10 mouse cellular contexts compared by ENCODE assay signal in the genomic region with DNA sequence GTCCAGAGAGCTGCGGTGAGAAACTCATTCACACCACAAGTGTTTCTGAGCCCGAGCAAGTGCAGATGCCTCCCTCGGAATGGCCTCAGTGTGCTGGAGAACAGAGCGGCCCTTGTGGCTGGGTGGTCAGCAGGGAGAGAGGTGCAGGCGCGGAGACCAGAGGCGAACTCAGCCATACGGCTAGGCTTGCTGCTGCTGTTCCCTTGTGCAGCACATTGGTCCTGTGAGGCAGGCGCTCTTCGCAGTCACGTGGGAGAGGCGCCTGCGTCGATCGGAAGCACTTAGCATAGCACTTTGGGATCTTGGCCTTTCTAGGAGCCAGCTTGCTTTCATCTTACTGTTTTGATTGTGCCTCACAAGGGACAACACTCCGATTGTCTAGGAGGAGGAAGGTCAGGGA. TPM values are rescaled to one million over a fixed set of nuclear protein-coding genes. Genes with fewer than 3 reads are reported as not detected.
DNase-seq lines count a peak whose midpoint lies in the region; ATAC-seq and TF ChIP-seq lines count a peak whose summit lies in the region.
"Had no signal": no experiment of that assay in that cellular context is flagged by ENCODE, and none has a peak within 500 bp of the region (broad histone marks: within the 10 kb centered on the region; RNA-seq: fewer than 3 reads in every experiment).

No protein-coding gene starts in this region.

- H3K27me3 ChIP-seq in heart, adult 2 months (ENCODE audit: control insufficient read depth, insufficient read depth, low read length) = no peaks in the 10 kb centered on the region
- H3K27me3 ChIP-seq in kidney, postnatal 0 days (ENCODE audit: insufficient read depth, low read length) = no peaks in the 10 kb centered on the region; the same call in 1 of the 2 replicates
- H3K27me3 ChIP-seq in stomach, postnatal 0 days (ENCODE audit: control insufficient read depth, insufficient read depth, low read length) = no peaks in the 10 kb centered on the region

- intact Hi-C loops in heart, adult 2 months (cut with DNase I) = no loop called here
- intact Hi-C loops in heart, postnatal 14 days (cut with DNase I) = no loop called here

- H3K79me2 ChIP-seq in heart, adult 2 months (replicated peaks; ENCODE audit: control insufficient read depth, insufficient read depth, low read length) = no peaks in the 10 kb centered on the region

- H3K4me2 ChIP-seq in kidney, postnatal 0 days (ENCODE audit: low read length) = peak overlapping the region; percentile 15; the same call in 1 of the 2 replicates
- H3K4me2 ChIP-seq in stomach, postnatal 0 days (replicated peaks; ENCODE audit: low read depth) = no peak overlapping the region

- no peak for TF ChIP-seq EP300 in heart, adult 2 months (IDR thresholded peaks at IDR 0.05; ENCODE audit: insufficient read depth, low read depth, low read length)
- TF ChIP-seq EP300 in stomach, postnatal 0 days (optimal IDR thresholded peaks at IDR 0.05) = no peak

- no peaks in the 10 kb centered on the region for H3K9me3 ChIP-seq in kidney, postnatal 0 days (replicated peaks; ENCODE audit: low read length)
- H3K9me3 ChIP-seq in stomach, postnatal 0 days (ENCODE audit: control insufficient read depth, low read length) = no peaks in the 10 kb centered on the region

- no peak overlapping the region for H3K4me3 ChIP-seq in heart, adult 2 months
- H3K4me3 ChIP-seq in kidney, postnatal 0 days (replicated peaks; ENCODE audit: low read depth, low read length) = no peak overlapping the region
- H3K4me3 ChIP-seq in stomach, postnatal 0 days (ENCODE audit: low read depth, low read length) = no peak overlapping the region

- no peak overlapping the region for H3K27ac ChIP-seq in heart, adult 2 months
- no peak overlapping the region for H3K27ac ChIP-seq in kidney, postnatal 0 days
- no peak overlapping the region for H3K27ac ChIP-seq in stomach, postnatal 0 days (replicated peaks)
- H3K27ac ChIP-seq: macrophage had no signal

- peak; percentile 25 to 28 for DNase-seq in heart, adult 2 months
- DNase-seq in heart, postnatal 14 days = no peak
- DNase-seq in right cerebral cortex, adult 18-20 months = peak; percentile 29
- DNase-seq in right cerebral cortex, postnatal 14 days = no peak
- DNase-seq in kidney, postnatal 0 days (ENCODE audit: low spot score) = no peak
- DNase-seq in stomach, postnatal 0 days (ENCODE audit: low spot score) = no peak
- no peak for DNase-seq in thymus, postnatal 14 days
- DNase-seq in ovary, postnatal 10 days (ENCODE audit: low spot score) = no peak
- DNase-seq: cerebellum, adult 2 months had no signal

- H3K4me1 ChIP-seq in heart, adult 2 months (ENCODE audit: control insufficient read depth, insufficient read depth, low read length) = no peaks in the 10 kb centered on the region
- H3K4me1 ChIP-seq in kidney, postnatal 0 days (replicated peaks; ENCODE audit: insufficient read depth, low read length) = no peaks in the 10 kb centered on the region
- H3K4me1 ChIP-seq in stomach, postnatal 0 days (replicated peaks; ENCODE audit: control insufficient read depth, insufficient read depth) = no peaks in the 10 kb centered on the region; the same call in 1 of the 2 replicates

- no peak overlapping the region for H3K9ac ChIP-seq in heart, adult 2 months (ENCODE audit: low read depth, low read length)
- no peak overlapping the region for H3K9ac ChIP-seq in kidney, postnatal 0 days (ENCODE audit: low read depth, low read length)
- H3K9ac ChIP-seq in stomach, postnatal 0 days (ENCODE audit: low read length) = 0 out of 2 replicates have a peak overlapping the region, but pooled peaks have one; percentile 4

- ATAC-seq in kidney, postnatal 0 days (replicated peaks; ENCODE audit: low FRiP score, low read depth) = no peak
- ATAC-seq in stomach, postnatal 0 days (ENCODE audit: low FRiP score, low TSS enrichment) = peak; percentile 46; the same call in 1 of the 2 replicates

- WGBS in heart, adult 2 months = 39% methylated on average over 16 of the region's 16 CpGs
- 29% methylated on average over 16 of the region's 16 CpGs for WGBS in kidney, postnatal 0 days
- WGBS in stomach, postnatal 0 days = 45% methylated on average over 16 of the region's 16 CpGs

- TF ChIP-seq CTCF in heart, adult 2 months (IDR thresholded peaks at IDR 0.05) = no peak
- no peak for TF ChIP-seq CTCF in kidney, postnatal 0 days (IDR thresholded peaks at IDR 0.05; ENCODE audit: low read depth)
- no peak for TF ChIP-seq CTCF in stomach, postnatal 0 days (IDR thresholded peaks at IDR 0.05; ENCODE audit: low read depth)

- no peak for TF ChIP-seq POLR2A in heart, adult 2 months (IDR thresholded peaks at IDR 0.05; ENCODE audit: insufficient read depth, low read depth, low read length)

- H3K36me3 ChIP-seq in heart, adult 2 months (ENCODE audit: control insufficient read depth, insufficient read depth, low read length) = no peaks in the 10 kb centered on the region
- no peaks in the 10 kb centered on the region for H3K36me3 ChIP-seq in kidney, postnatal 0 days (ENCODE audit: insufficient read depth, low read length)
- no peaks in the 10 kb centered on the region for H3K36me3 ChIP-seq in stomach, postnatal 0 days (ENCODE audit: control insufficient read depth, insufficient read depth, low read length)

RNA-seq across cellular contexts. Expression of a gene that starts 45.7 kb away (rescaled TPM):
- total RNA-seq in heart, adult 2 months (2021) = 10 to 100 TPM in 1 of 2 experiments, 1 to 10 TPM in 1; 9.9 to 10.1 TPM
- polyA plus RNA-seq in heart, adult 2 months (2012; rRNA removed) = 2.1 and 3.2 TPM in 2 replicates
- total RNA-seq in heart, postnatal 14 days (2021) = 10 to 100 TPM; 11.3 to 11.5 TPM
- 18.3 and 19.0 TPM in 2 replicates for polyA plus RNA-seq in kidney, postnatal 0 days (2015; fragmentation: Nextera tagmentation; extraction: Ambion mirVana)
- 7.4 and 7.5 TPM in 2 replicates for polyA plus RNA-seq in stomach, postnatal 0 days (2015; fragmentation: Nextera tagmentation; extraction: Ambion mirVana)

Comparison
In these comparisons a context has a peak if more than half of its experiments do, and no peak if none do; other contexts are left out.
1. DNase-seq: peak in heart, adult 2 months (2 of 2) and right cerebral cortex, adult 18-20 months (single experiment); none in heart, postnatal 14 days (0 of 2), right cerebral cortex, postnatal 14 days (single experiment), kidney, postnatal 0 days (single experiment), stomach, postnatal 0 days (single experiment), thymus, postnatal 14 days (single experiment) and ovary, postnatal 10 days (single experiment).